Mouse (Mus musculus) stomach, postnatal 0 days (tissue): ENCODE data around the gene Efcab6.

Experiments
- CTCF ChIP-seq: IDR thresholded peaks from 2 replicates; pipeline ENCODE4 v1.5.1; 2016; ENCODE audit warnings: antibody characterized with exemption, low read depth, mild to moderate bottlenecking, moderate library complexity
- EP300 ChIP-seq: optimal IDR thresholded peaks from 2 replicates; pipeline ENCODE3; 2016; ENCODE audit warnings: antibody characterized with exemption

DNA sequence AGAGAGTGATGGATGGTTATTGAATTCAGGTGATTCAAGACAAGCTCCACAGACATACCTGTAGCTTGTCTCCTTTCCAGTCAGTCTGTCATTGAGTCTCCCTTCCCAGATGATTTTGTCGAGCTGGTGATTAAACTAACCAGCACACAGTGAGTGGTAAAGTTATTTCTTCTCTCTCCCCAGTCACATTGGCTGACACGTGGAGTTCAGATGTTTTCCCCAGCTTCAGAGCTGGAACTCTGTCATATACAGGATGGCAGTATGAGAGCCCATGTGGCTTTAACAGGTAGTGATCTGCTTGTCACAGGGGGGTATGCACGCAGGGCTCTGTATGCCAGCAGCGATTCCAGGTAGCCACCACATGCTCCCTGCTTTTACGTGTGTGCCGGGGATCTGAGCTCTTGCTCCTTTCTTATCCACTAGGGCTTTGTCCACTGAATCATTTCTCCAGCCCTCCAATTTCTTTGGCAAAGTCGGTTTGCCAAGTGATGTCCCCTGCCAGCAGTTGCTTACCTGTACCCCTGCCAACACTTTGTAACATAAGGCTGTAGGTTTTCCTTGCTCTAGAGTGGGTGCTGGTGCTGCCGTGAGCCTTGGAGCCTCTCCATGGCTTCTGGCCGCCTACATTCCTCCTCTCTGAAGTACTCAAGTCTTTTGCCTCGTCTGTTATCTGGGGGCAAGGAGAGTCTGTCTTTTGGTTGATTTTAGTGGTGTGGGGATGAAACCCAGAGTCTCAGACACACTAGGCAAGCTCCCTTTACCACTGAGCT is 224.0 kb downstream of the Efcab6 start:
- no peak for TF ChIP-seq CTCF
- TF ChIP-seq EP300, result no peak
